Mouse (Mus musculus) lung, adult 2 months (tissue): ENCODE measurements around the gene Prex1.

Source experiments
- CTCF ChIP-seq: fragments of 200-500 bp; IDR thresholded peaks from 2 replicates; pipeline ENCODE4 v1.5.1; 2011; ENCODE audit warnings: mild to moderate bottlenecking, low read length, control low read depth; ENCODE audit not compliant: insufficient read depth
- POLR2A ChIP-seq: fragments of 200-500 bp; IDR thresholded peaks from 2 replicates; pipeline ENCODE4 v1.6.1; 2011; ENCODE audit warnings: low read depth, mild to moderate bottlenecking, control low read depth, low read length, borderline replicate concordance; ENCODE audit errors: extremely low read depth

DNA sequence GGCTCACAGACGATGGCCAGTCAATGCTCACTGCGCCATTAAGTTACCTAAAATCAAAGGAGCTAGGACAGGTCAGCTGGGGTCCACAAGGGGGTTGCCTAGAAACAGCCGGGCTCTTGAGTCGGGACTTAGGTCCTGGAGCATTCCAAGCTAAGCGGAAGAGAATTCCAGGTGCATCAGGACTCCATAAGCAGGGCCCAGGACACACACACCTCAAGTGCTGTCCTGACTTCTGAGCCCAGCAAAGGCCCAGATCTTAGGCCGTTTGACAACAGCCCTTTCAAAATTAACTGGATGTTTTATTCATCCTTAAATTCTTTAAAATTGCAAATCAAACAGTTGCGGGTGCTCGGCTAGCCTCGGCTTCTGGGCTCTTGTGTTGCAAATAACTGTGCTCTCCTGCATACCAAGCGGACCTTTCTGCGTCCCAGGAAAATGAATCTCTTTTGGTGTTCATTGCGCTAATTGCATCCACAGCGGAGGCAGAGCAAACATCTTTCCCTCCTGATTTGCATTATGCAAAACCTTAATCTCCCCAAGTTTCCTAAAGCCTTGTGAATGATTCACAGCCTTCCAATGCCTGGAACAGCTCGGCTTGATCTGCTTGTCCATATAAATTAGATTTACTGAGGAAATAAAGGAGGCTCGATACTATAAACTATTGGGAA is 161.7 kb downstream of the Prex1 start:
- no peak for TF ChIP-seq POLR2A
- TF ChIP-seq CTCF, result no peak
